31 mouse cellular contexts compared by ENCODE assay signal in the genomic region with DNA sequence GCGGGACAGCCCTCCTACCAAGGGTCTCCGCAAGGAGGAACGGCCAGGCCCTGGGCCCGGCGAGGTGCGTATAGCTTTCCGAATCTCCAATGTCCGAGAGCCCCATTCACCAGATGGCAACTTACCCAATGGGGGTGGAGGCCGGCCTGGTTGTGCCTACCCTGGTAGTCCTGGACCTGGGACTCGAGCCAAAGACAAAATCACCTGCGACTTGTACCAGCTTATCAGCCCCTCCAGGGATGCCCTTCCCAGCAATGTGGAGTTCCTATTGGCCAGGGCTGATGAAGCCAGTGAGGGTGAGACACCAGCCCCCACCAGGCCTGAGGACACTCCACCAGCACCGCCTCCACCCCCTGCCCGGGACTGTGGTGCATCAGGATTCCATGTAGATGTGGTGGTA. TPM values are rescaled to one million over a fixed set of nuclear protein-coding genes. Genes with fewer than 3 reads are reported as not detected.
DNase-seq lines count a peak whose midpoint lies in the region; ATAC-seq and TF ChIP-seq lines count a peak whose summit lies in the region.
"Had no signal": no experiment of that assay in that cellular context is flagged by ENCODE, and none has a peak within 500 bp of the region (broad histone marks: within the 10 kb centered on the region; RNA-seq: fewer than 3 reads in every experiment).

No protein-coding gene starts in this region.

- no peak for TF ChIP-seq POLR2A in cortical plate, adult 2 months (IDR thresholded peaks at IDR 0.05; ENCODE audit: extremely low read depth, insufficient read depth, low read length)

- H3K4me1 ChIP-seq in E14TG2a.4 (replicated peaks; ENCODE audit: low read depth, low read length) = peaks cover 65% of the 10 kb centered on the region
- H3K4me1 ChIP-seq in ES-E14 (ENCODE audit: control insufficient read depth in 2 of 2, insufficient read depth in 2 of 2, low read length in 2 of 2, poor library complexity in 1 of 2) = peaks cover 2 to 23% of the 10 kb centered on the region in 2 experiments; a peak in 2 of 4 replicates
- H3K4me1 ChIP-seq in cortical plate, adult 2 months (ENCODE audit: control insufficient read depth, insufficient read depth, low read length) = peaks cover 2% of the 10 kb centered on the region; the same call in 1 of the 2 replicates

- no peak overlapping the region for H3K27ac ChIP-seq in ES-E14 (ENCODE audit: insufficient read depth, low read depth, low read length, poor library complexity, severe bottlenecking)
- H3K27ac ChIP-seq in cortical plate, adult 2 months (ENCODE audit: insufficient read depth, low read length) = 0 out of 2 replicates have a peak overlapping the region, but pooled peaks have one; percentile 14
- H3K27ac ChIP-seq: embryonic facial prominence, embryonic 12.5 days; embryonic facial prominence, embryonic 15.5 days; gastrocnemius, adult 2 months; heart, embryonic 15.5 days; hindbrain, embryonic 14.5 days; hindbrain, postnatal 0 days had no signal

- intact Hi-C loops in heart, postnatal 25 days (cut with DNase I) = no loop called here

- H3K36me3 ChIP-seq in E14TG2a.4 (ENCODE audit: insufficient read depth, low read length) (peaks cover 59% of the 10 kb centered on the region), ES-E14 (ENCODE audit: control insufficient read depth, insufficient read depth, low read length, poor library complexity, severe bottlenecking) (peaks cover 16% of the 10 kb centered on the region; the same call in 1 of the 2 replicates)

- no peaks in the 10 kb centered on the region for H3K27me3 ChIP-seq in E14TG2a.4 (ENCODE audit: insufficient read depth, low read length)
- H3K27me3 ChIP-seq: embryonic facial prominence, embryonic 12.5 days; embryonic facial prominence, embryonic 15.5 days; heart, embryonic 12.5 days; heart, embryonic 15.5 days; Patski had no signal

- DNase-seq in heart, adult 11 months = peak; percentile 92
- no peak for DNase-seq in heart, postnatal 25 days (ENCODE audit: low spot score)
- DNase-seq in ES-E14 (ENCODE audit: low read depth, low spot score) = no peak
- DNase-seq in kidney, adult 11 months = no peak
- DNase-seq: adrenal gland, adult 8-10 months; adrenal gland, postnatal 25 days; cerebellum, adult 2 months; cerebellum, postnatal 10 days; forebrain, postnatal 0 days; gastrocnemius, adult 2 months; gastrocnemius, postnatal 14 days; heart, adult 18-20 months; heart, postnatal 10 days; heart, postnatal 4 days; kidney, adult 18-20 months had no signal

- ATAC-seq in megakaryocyte progenitor cell, adult 5-6 weeks (replicated peaks; ENCODE audit: poor library complexity) = no peak
- ATAC-seq: activated CD4-positive, CD25-positive, alpha-beta regulatory T cell, adult 4 months; CD4-positive, CD25-positive, alpha-beta regulatory T cell, adult 4 months; forebrain, embryonic 14.5 days; forebrain, postnatal 0 days; hindbrain, postnatal 0 days; inflammation-experienced regulatory T-cells, adult 6 months; Patski had no signal

- H3K9me3 ChIP-seq in E14TG2a.4 (ENCODE audit: low read length) (no peaks in the 10 kb centered on the region), ES-E14 (ENCODE audit: control insufficient read depth, insufficient read depth, low read depth, low read length) (no peaks in the 10 kb centered on the region)
- H3K9me3 ChIP-seq: embryonic facial prominence, embryonic 12.5 days; embryonic facial prominence, embryonic 15.5 days; G1E; heart, embryonic 12.5 days; heart, embryonic 15.5 days had no signal

- in situ Hi-C loops in ES-E14 (cut with MboI; ENCODE audit: low sequenced_read_pairs in 2 of 2, unreplicated experiment in 2 of 2) = no loop called here

- H3K4me3 ChIP-seq in E14TG2a.4 (replicated peaks; ENCODE audit: low read length) (peak overlapping the region; percentile 62), ES-E14 (ENCODE audit: insufficient read depth in 1 of 2, low read depth in 1 of 2, low read length in 2 of 2, poor library complexity in 1 of 2, severe bottlenecking in 1 of 2) (no peak overlapping the region; a peak in 1 of 4 replicates)
- H3K4me3 ChIP-seq in cortical plate, adult 2 months (ENCODE audit: insufficient read depth, low read length) = no peak overlapping the region
- H3K4me3 ChIP-seq: embryonic facial prominence, embryonic 12.5 days; embryonic facial prominence, embryonic 15.5 days; gastrocnemius, adult 2 months; heart, embryonic 12.5 days; heart, embryonic 15.5 days had no signal

- TF ChIP-seq CTCF in E14TG2a.4 (conservative IDR thresholded peaks at IDR 0.05; ENCODE audit: low read length) = peak; percentile 35
- TF ChIP-seq CTCF in cortical plate, adult 2 months (IDR thresholded peaks at IDR 0.05; ENCODE audit: extremely low read depth, insufficient read depth, low read length) = no peak

- H3K9ac ChIP-seq in ES-E14 (ENCODE audit: insufficient read depth, low read depth, low read length, poor library complexity, severe bottlenecking) = peak overlapping the region; percentile 42; the same call in 1 of the 2 replicates
- H3K9ac ChIP-seq: embryonic facial prominence, embryonic 12.5 days; embryonic facial prominence, embryonic 15.5 days; forebrain, postnatal 0 days; heart, embryonic 12.5 days; heart, embryonic 15.5 days; hindbrain, embryonic 14.5 days had no signal

TF ChIP-seq in ES-E14, 5 proteins besides CTCF, POLR2A, EP300 and RAD21:
- no peak for TF ChIP-seq HCFC1 (IDR thresholded peaks at IDR 0.05; ENCODE audit: borderline replicate concordance, insufficient read depth, low read length)
- TF ChIP-seq ZC3H11A (IDR thresholded peaks at IDR 0.05; ENCODE audit: borderline replicate concordance, low read depth, low read length) = no peak
- TF ChIP-seq MAFK (IDR thresholded peaks at IDR 0.05; ENCODE audit: insufficient read depth, low read depth, low read length) = no peak
- TF ChIP-seq CHD2 (IDR thresholded peaks at IDR 0.05; ENCODE audit: low read depth, low read length) = no peak
- no peak for TF ChIP-seq ZNF384 (IDR thresholded peaks at IDR 0.05; ENCODE audit: low read depth, low read length)

RNA-seq across cellular contexts. Expression of a gene that starts 12.9 kb away (rescaled TPM):
- total RNA-seq in heart, postnatal 25 days (2021) = 1 to 10 TPM; 4.6 to 5.1 TPM
- total RNA-seq in ES-E14 (2012; rRNA removed) = 8.1 and 11.7 TPM in 2 replicates
- 16.2 and 17.4 TPM in 2 replicates for polyA plus RNA-seq in cortical plate, adult 2 months (2012; rRNA removed)
- 6.5 and 6.9 TPM in 2 replicates for total RNA-seq in megakaryocyte progenitor cell, adult 5-6 weeks (2015)
- total RNA-seq in megakaryocyte progenitor cell, adult 5-6 weeks (2017) = 3.4 and 5.6 TPM in 2 replicates

RNA-seq across cellular contexts. Expression of a gene that starts 13.4 kb away (rescaled TPM):
- 10 to 100 TPM; 67.8 to 71.0 TPM for total RNA-seq in heart, postnatal 25 days (2021)
- total RNA-seq in ES-E14 (2012; rRNA removed) = 355 and 382 TPM in 2 replicates
- polyA plus RNA-seq in cortical plate, adult 2 months (2012; rRNA removed) = 88.2 and 92.1 TPM in 2 replicates
- 106 and 117 TPM in 2 replicates for total RNA-seq in megakaryocyte progenitor cell, adult 5-6 weeks (2015)
- 78.6 and 83.9 TPM in 2 replicates for total RNA-seq in megakaryocyte progenitor cell, adult 5-6 weeks (2017)

RNA-seq across cellular contexts. Expression of a gene that starts 16.5 kb away (rescaled TPM):
- total RNA-seq in heart, postnatal 25 days (2021) = 1 to 10 TPM; 5.4 to 5.5 TPM
- total RNA-seq in ES-E14 (2012; rRNA removed) = 19.5 and 27.1 TPM in 2 replicates
- polyA plus RNA-seq in cortical plate, adult 2 months (2012; rRNA removed) = 8.2 and 8.6 TPM in 2 replicates
- 2.0 and 2.1 TPM in 2 replicates for total RNA-seq in megakaryocyte progenitor cell, adult 5-6 weeks (2015)
- 4.2 and 5.0 TPM in 2 replicates for total RNA-seq in megakaryocyte progenitor cell, adult 5-6 weeks (2017)

RNA-seq across cellular contexts. Expression of a gene that starts 18.0 kb away (rescaled TPM):
- total RNA-seq in heart, postnatal 25 days (2021) = not detected
- 1.2 and 1.9 TPM in 2 replicates for total RNA-seq in ES-E14 (2012; rRNA removed)
- 0.70 and 1.1 TPM in 2 replicates for polyA plus RNA-seq in cortical plate, adult 2 months (2012; rRNA removed)
- 0.24 and 0.57 TPM in 2 replicates for total RNA-seq in megakaryocyte progenitor cell, adult 5-6 weeks (2015)
- total RNA-seq in megakaryocyte progenitor cell, adult 5-6 weeks (2017) = 0.03 and 0.42 TPM in 2 replicates
- total RNA-seq: adrenal gland, adult 8-10 months; gastrocnemius, adult 2 months; gastrocnemius, postnatal 14 days; heart, adult 18-20 months had no signal
- polyA plus RNA-seq: activated CD4-positive, CD25-positive, alpha-beta regulatory T cell, adult 4 months; C2C12; CD4-positive, CD25-positive, alpha-beta regulatory T cell, adult 4 months; G1E had no signal

RNA-seq across cellular contexts. Expression of a gene that starts 29.8 kb away (rescaled TPM):
- total RNA-seq in heart, postnatal 25 days (2021) = under 1 TPM; 0.21 to 0.22 TPM
- 1.5 and 3.6 TPM in 2 replicates for total RNA-seq in ES-E14 (2012; rRNA removed)
- 3.3 and 3.9 TPM in 2 replicates for polyA plus RNA-seq in cortical plate, adult 2 months (2012; rRNA removed)
- total RNA-seq in megakaryocyte progenitor cell, adult 5-6 weeks (2015) = not detected in 2 replicates
- not detected in 2 replicates for total RNA-seq in megakaryocyte progenitor cell, adult 5-6 weeks (2017)
- total RNA-seq: gastrocnemius, adult 2 months had no signal
- polyA plus RNA-seq: activated CD4-positive, CD25-positive, alpha-beta regulatory T cell, adult 4 months; CD4-positive, CD25-positive, alpha-beta regulatory T cell, adult 4 months; inflammation-experienced regulatory T-cells, adult 6 months had no signal
